Mouse (Mus musculus): ENCODE measurements at regions not wholly inside any gene's neighbourhood (a gene's known extent, or its start where the extent isn't known, plus 50 kb on each side); places are given as distances from the start of the nearest gene placed in this dataset.

- Histone ChIP-seq H3K4me1 (replicated peaks; ENCODE audit: control insufficient read depth, insufficient read depth, low read length) (no peaks in the 10 kb centered on the region), H3K27me3 (replicated peaks; ENCODE audit: control insufficient read depth, insufficient read depth, low read length) (no peaks in the 10 kb centered on the region), H3K9ac (ENCODE audit: low read length) (no peak overlapping the region), H3K36me3 (ENCODE audit: control insufficient read depth, insufficient read depth, low read length) (no peaks in the 10 kb centered on the region), H3K4me2 (ENCODE audit: low read length) (no peak overlapping the region), H3K9me3 (ENCODE audit: control insufficient read depth, low read length) (no peaks in the 10 kb centered on the region), H3K27ac (ENCODE audit: low read depth) (no peak overlapping the region), H3K4me3 (ENCODE audit: low read depth, low read length) (no peak overlapping the region)
- ATAC-seq (replicated peaks; ENCODE audit: low FRiP score, low TSS enrichment, low read depth) (no peak), DNase-seq (ENCODE audit: low spot score) (no peak)
- 45% methylated on average over 4 of the region's 4 CpGs for WGBS
These were observed 56.0 kb upstream of the 2210010C04Rik start for GRCm38 (mm10) chr6:41091177-41091829.
